Mouse (Mus musculus) mouse trophoblast stem cell (cell line): ENCODE data around the gene Cdca8.

Source experiments
- in situ Hi-C, 2 experiments: fragments of 300-500 bp; cut with MseI, MboI; formaldehyde crosslinking; loops; 2 replicates in 1 of 2; 3 replicates in 1 of 2; pipeline ENCODE4 v1.15.1; 2025

Cdca8 gene

DNA sequence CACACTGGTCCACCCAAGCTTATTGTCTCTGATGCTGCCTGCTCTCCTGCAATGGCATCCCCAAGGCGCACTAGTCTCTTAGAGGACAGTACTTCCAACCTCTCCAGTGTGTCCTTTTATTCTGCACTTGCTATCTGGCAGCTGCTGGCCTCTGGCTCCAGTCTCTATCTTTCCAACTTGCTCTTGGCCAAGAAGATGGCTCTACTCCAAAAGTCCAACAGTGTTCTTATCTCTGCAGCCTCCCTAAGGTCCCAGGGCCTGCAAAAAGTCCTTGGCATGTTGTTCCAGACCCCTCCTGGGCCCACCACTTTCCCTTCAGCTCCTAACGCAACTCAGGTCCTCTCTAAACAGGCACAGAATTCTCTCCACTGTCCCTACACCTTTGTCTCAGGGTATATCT, 18.2 kb upstream of the Cdca8 start:
- in situ Hi-C loops, result loop anchor here in 1 of 2 experiments (5.0 kb wide), 1 partner anchor 65 kb away; no protein-coding TSS in a partner anchor

- in situ Hi-C loops, result no loop called here
Observed at GRCm38 (mm10) chr4:124953546-124953945, 14.4 kb upstream of the Cdca8 start.

DNA sequence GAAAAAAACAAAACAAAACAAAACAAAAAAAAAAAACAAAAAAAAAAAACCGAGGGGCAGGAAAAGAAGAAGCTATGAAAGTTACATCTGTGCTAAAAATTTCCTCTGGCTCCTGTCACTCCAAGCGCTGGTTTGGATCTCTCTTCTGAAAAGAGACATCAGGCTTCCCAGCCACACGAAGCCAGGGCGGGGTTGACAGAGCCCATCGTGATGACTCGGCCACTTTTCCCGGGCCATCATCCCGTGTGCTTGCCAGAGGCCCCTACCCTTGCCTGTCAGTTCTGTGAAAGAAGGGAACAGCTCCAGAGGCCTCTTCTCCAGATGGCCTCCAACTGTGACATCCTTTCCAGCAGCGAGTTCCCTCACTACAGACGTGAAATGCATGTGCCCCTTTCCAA, 11.9 kb upstream of the Cdca8 start:
- in situ Hi-C loops, result no loop called here

DNA sequence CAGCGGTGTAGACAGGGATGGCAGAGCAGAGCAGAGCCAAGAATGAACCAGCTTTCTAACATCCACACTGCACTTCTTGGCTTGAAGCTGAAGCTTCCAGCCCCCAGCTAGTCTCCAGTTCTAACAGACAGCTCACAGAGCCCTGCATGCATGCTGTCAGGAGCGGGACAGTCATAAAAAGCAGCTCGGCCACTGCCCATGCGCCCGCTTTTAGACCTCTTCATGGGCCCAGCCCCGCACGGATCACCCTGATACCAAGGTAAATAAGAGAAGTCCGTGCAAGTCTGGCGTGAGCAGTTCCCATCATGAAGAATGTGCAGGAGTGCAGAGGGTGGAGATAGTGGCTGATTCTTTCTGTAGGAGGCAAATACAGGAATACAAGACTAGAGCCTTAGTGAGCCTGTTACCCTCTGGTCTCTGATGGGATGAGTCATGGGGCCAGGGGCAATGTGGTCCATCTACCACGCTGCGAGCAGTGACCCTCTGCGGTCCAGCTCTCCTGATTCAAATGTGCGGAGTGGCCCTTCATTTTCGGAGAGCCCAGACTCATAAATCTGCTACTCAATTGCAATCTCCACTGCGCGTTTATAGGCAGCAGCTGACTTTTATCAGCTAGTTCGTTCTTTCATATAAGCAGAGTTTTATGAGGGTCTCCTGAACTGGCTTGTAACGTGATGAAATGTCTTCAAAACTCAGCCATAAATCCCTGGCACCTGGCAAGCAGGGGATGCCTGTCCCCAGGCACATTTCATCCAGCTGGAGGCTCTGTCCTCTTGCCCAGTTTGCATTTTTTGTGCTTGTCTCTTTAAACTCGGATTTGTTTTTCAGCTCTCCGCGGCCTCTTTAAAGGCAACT, 11.3 kb upstream of the Cdca8 start:
- in situ Hi-C loops, result no loop called here

DNA sequence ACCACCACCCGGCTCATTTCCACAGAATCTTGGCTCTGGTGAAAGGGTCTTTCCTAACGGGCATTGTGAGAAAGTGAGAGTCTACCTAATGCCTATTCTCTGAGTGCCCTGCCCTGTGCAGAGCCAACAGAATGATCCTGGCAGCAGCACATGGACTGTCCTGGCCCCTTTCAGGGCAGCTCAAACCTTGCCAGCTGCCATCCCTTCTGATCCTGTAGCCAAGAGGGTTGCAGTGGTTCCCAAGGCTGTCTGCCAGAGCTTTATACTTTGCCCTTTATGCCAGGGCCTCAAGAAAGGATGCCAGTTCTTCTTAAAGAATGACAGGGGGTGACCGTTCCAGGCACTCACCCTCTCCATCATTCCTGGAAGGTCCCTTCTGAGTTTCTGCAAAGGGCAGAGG, 10.4 kb upstream of the Cdca8 start:
- in situ Hi-C loops, result no loop called here

- in situ Hi-C loops, result no loop called here
Observed at GRCm38 (mm10) chr4:124944961-124945360, 5.8 kb upstream of the Cdca8 start.

DNA sequence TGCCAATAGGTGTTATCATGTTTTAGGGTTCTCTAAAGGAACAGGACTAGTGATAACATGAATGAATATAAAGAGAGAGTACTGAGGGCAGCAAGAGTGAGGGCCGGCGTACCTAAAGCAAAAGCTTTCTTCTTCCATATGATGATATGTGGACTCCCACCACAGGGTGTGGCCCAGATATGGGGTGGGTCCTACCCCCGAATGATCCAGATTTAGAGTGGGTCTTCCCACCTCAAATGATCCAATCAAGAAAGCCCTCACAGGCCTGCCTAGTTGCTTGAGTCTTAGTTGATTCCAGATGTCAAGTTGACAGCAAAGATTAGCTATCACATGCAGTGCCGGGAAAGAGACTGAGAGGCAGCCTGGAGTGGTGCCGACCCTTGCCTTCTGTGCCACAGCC, 4.7 kb upstream of the Cdca8 start:
- in situ Hi-C loops, result no loop called here

- in situ Hi-C loops, result no loop called here
Observed at GRCm38 (mm10) chr4:124943022-124943421, 3.9 kb upstream of the Cdca8 start.

DNA sequence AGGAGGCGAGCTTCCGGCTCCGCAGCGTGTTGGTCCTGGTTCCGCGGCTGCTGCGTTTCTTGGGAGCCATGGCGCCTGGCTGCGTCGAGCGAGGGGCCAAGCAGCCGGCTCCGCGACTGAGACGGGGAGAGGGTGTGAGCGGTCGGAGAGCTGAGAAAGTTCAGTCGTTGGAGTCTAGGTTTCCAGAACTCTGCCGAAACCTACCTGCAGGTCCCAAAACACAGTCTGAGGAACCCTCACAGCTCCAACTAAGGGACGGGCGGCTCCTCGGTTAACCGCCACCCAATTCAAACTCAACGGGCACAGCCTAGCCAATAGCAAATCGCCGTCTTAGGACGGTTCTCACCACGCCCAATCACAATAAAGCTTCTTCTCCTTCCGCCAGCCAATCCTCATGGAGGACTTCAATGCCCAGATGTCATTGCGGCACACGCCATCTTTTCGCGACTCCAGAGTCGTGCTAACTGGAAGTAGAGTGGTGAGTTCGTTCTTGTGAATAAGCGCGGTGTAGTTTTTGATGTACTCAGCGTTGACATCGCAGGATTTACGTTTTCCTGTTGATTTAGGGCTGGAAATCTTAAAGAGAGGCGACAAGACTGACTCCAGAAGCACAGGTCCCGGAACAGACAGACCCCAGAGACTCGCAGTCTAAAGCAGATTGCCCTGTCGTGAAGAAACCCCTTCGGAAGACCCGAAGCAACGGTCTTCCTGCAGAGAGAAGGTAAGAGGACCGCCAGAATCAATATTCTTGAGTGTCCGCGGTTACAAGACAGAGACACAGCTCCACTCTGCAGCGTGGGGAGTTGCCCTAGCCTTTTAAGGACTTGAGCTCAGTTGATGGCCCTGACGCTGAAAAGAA, 2.3 kb downstream of the Cdca8 start, which contains the start of gene 9930104L06Rik:
TSS of gene 9930104L06Rik (plus strand) at position 436 of the 859 bp plus-strand sequence.
- in situ Hi-C loops, result no loop called here

GRCm38 (mm10) chr4:124928102-124928501, 11.0 kb downstream of the Cdca8 start:
- in situ Hi-C loops, result no loop called here

- in situ Hi-C loops, result no loop called here
Observed at GRCm38 (mm10) chr4:124905971-124906822, 32.9 kb downstream of the Cdca8 start.

DNA sequence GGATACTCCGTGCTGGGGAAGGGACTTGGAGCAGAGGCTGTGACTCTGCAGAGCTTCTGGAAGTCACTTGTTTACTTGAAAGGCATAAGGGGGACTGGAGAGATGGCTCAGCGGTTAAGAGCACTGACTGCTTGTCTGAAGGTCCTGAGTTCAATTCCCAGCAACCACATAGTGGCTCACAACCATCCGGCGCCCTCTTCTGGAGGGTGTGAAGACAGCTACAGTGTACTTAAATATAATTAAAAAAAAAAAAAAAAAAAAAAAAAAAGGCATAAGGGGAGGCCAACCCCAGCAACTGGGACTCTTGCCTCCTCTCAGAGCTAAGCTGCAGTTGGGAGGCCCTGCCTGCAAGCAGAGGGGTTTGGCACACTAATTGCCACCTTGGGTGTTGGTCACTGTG, 33.7 kb downstream of the Cdca8 start:
- in situ Hi-C loops, result no loop called here

- in situ Hi-C loops, result no loop called here
Observed at GRCm38 (mm10) chr4:124899906-124900305, 39.2 kb downstream of the Cdca8 start.

DNA sequence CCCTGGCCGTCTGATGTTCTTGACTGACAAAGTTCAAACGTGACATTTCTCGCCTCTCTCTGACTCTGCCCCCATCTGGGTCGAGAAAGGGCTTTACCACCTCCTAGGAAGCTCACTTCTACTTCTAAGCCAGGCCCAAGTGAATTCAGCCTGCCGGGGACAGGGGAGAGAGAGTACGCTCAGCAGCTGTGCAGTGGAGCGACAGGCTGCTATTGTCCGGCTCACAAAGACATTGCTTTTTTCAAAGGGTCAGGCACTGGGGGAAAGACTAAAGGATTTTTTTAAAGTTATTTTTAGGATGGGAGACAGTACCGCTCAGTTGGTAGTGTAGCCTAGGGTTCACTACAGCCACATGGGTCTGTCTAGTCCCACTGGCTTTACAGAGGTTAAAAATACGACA, 40.7 kb downstream of the Cdca8 start:
- in situ Hi-C loops, result no loop called here

- in situ Hi-C loops, result no loop called here
Observed at GRCm38 (mm10) chr4:124894508-124895428, 44.3 kb downstream of the Cdca8 start.

- in situ Hi-C loops, result no loop called here
Observed at GRCm38 (mm10) chr4:124893769-124894168, 45.3 kb downstream of the Cdca8 start.

DNA sequence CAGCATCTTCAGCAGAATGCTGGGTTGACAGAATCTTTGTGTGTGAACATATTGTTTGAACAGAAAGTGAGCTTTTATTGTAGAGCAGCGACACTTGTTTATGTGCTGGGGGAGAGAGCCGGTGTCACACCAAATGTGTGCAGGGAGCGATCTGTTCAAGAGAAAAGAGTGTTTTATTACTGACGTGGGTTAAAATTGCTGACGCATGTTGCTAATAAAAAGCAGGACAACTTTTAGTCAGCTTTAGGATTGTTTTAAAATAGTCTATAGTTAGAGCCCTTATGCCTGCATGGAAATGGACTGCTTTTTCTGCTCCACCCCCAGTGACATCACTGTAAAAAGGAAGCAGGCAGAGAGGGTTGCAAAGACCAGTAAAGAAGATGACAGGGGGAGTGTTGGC, 48.3 kb downstream of the Cdca8 start:
- in situ Hi-C loops, result no loop called here

DNA sequence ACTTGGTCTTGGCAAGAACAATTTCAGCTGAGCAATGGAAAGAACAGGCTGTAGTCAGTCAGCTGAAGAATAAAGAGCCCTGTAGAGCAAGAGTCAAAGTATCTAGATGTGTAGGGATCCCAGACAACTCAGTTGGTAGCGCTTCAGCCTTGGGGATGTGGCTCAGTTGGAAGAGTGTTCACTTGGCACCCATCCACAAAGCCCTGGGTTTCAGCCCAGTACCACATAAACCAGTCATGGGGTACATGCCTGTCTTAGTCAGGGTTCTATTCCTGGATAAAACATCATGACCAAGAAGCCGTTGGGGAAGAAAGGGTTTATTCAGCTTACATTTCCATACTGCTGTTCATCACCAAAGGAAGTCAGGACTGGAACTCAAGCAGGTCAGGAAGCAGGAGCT, 49.2 kb downstream of the Cdca8 start:
- in situ Hi-C loops, result no loop called here

- in situ Hi-C loops, result no loop called here
Observed at GRCm38 (mm10) chr4:124888702-124889101, 50.4 kb downstream of the Cdca8 start.

DNA sequence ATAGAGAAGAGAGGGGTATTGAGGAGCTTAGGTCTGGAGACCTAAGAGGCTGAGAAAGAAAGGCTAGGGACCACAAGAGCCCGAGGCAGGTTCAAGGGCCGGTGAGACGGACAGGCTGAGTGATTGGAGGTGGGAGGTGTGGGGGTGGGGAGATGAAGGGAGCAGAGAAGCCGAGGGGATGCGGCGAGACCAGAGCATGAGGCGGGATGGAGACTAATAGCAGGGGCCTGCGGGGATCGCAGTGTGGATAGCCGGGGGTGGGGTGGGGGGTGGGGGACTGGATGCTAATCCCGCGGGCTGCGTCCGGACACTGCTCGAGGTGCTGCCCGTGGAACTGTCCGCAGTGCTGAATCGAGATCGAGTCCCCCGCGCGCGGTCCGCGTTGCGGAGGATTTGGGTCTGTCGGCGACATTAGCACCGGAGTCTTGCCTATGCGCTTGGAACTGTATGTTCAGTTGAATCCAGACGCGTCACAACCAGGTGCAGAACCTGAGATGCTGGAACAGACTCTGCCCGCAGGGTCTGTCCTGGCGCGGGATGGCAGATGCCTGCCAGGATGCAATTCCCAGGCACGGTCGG, 56.9 kb downstream of the Cdca8 start:
- in situ Hi-C loops, result no loop called here
